Mouse (Mus musculus) intestine, embryonic 14.5 days (tissue): ENCODE measurements around the gene Nup133. TPM values are rescaled to one million over a fixed set of nuclear protein-coding genes. Genes with fewer than 3 reads are reported as not detected.

Source experiments
- polyA plus RNA-seq: library from polyadenylated mRNA; unstranded; fragments of >200 nt; fragmentation: Nextera tagmentation; extraction: Ambion mirVana; gene quantifications from 2 replicates; pipeline ENCODE4 v1.2.1, GENCODE M21; 2014

Nup133 gene
- polyA plus RNA-seq, 1 experiment from 2014 or later: 44.3 TPM

Other genes with a start within 250 kb of the Nup133 start
- gene Rab4a, start 143.3 kb downstream of the Nup133 start, polyA plus RNA-seq: 51.9 and 52.0 TPM in 2 replicates
- gene Ccsap, start 89.1 kb downstream of the Nup133 start, polyA plus RNA-seq: 3.2 and 3.9 TPM in 2 replicates
- gene Acta1, start 54.5 kb downstream of the Nup133 start, polyA plus RNA-seq: 1.3 and 1.5 TPM in 2 replicates
- gene Abcb10, start 33.9 kb upstream of the Nup133 start, polyA plus RNA-seq: 20.5 and 22.2 TPM in 2 replicates
- gene Taf5l, start 72.1 kb upstream of the Nup133 start, polyA plus RNA-seq: 52.7 and 53.6 TPM in 2 replicates
- gene Urb2, start 72.2 kb upstream of the Nup133 start, polyA plus RNA-seq: 9.4 and 9.6 TPM in 2 replicates